Mouse (Mus musculus) CH12.LX (cell line): ENCODE results near the gene Gm7879. TPM values are rescaled to one million over a fixed set of nuclear protein-coding genes. Genes with fewer than 3 reads are reported as not detected.

ENCODE experiments used
- DNase-seq: peaks from one replicate; pipeline ENCODE4 v3.0.0-alpha.2; 2013; ENCODE audit errors: extremely low read depth
- H3K27ac ChIP-seq: 2 replicates; pipeline ENCODE4 v1.5.1; 2012; ENCODE audit warnings: low read depth, mild to moderate bottlenecking, control low read depth, moderate library complexity; ENCODE audit not compliant: insufficient read depth
- H3K27me3 ChIP-seq: replicated peaks from 2 replicates; pipeline ENCODE3; 2012; ENCODE audit warnings: inconsistent platforms
- H3K36me3 ChIP-seq, 2 experiments: replicated peaks in 1 of 2; 2 replicates each; pipeline versions ENCODE3 to v1.6.1; 2012; ENCODE audit warnings: inconsistent platforms in 1 of 2, low read length in 1 of 2, mild to moderate bottlenecking in 1 of 2, mixed read lengths in 1 of 2, moderate library complexity in 1 of 2; ENCODE audit not compliant: control insufficient read depth in 1 of 2, insufficient read depth in 1 of 2
- H3K4me1 ChIP-seq, 2 experiments: 2 replicates each; pipeline ENCODE4 v1.6.1; 2012; ENCODE audit warnings: inconsistent platforms in 1 of 2, moderate library complexity in 1 of 2; ENCODE audit not compliant: insufficient read depth in 2 of 2, control insufficient read depth in 1 of 2
- H3K4me2 ChIP-seq: 2 replicates; pipeline ENCODE4 v1.6.1; 2012; ENCODE audit warnings: low read depth, mild to moderate bottlenecking, control low read depth; ENCODE audit not compliant: poor library complexity, insufficient read depth, severe bottlenecking
- H3K4me3 ChIP-seq, 3 experiments: fragments of 150-350 bp in 1 of 3; sonication (generic) in 1 of 3; replicated peaks in 1 of 3; 2 replicates each; pipeline versions ENCODE3 to v1.5.1; 2011 to 2012; ENCODE audit warnings: low read depth in 2 of 3, low read length in 2 of 3, mild to moderate bottlenecking in 2 of 3, moderate library complexity in 2 of 3, control low read depth in 1 of 3, improper control_type of control experiment in 1 of 3, inconsistent platforms in 1 of 3, mixed read lengths in 1 of 3; ENCODE audit not compliant: poor library complexity in 1 of 3
- H3K79me2 ChIP-seq: replicated peaks from 2 replicates; pipeline ENCODE4 v1.6.1; 2012; ENCODE audit warnings: mild to moderate bottlenecking, moderate library complexity; ENCODE audit not compliant: control insufficient read depth, poor library complexity, insufficient read depth, severe bottlenecking; ENCODE audit errors: extremely low read depth
- H3K9ac ChIP-seq: 2 replicates; pipeline ENCODE4 v1.6.1; 2012; ENCODE audit warnings: low read depth, mild to moderate bottlenecking, control low read depth, moderate library complexity; ENCODE audit not compliant: insufficient read depth
- H3K9me3 ChIP-seq: replicated peaks from 2 replicates; pipeline ENCODE3; 2012; ENCODE audit warnings: low read length, inconsistent platforms, mixed read lengths
- BHLHE40 ChIP-seq: IDR thresholded peaks from 2 replicates; pipeline ENCODE4 v1.6.1; 2011; ENCODE audit warnings: mild to moderate bottlenecking, low read depth, low read length, improper control_type of control experiment
- CHD1 ChIP-seq: IDR thresholded peaks from 2 replicates; pipeline ENCODE4 v1.6.1; 2012; ENCODE audit warnings: low read depth, low read length, improper control_type of control experiment, inconsistent platforms
- CTCF ChIP-seq, 2 experiments: IDR thresholded peaks in 1 of 2; conservative IDR thresholded peaks in 1 of 2; 2 replicates each; pipeline ENCODE4 v1.5.1; 2011 to 2012; ENCODE audit warnings: low read depth in 2 of 2, low read length in 2 of 2, improper control_type of control experiment in 1 of 2, inconsistent platforms in 1 of 2, mild to moderate bottlenecking in 1 of 2, moderate library complexity in 1 of 2
- E2F4 ChIP-seq: IDR thresholded peaks from 2 replicates; pipeline ENCODE4 v1.6.1; 2011; ENCODE audit warnings: low read depth, low read length, improper control_type of control experiment; ENCODE audit not compliant: insufficient replicate concordance
- ELF1 ChIP-seq: IDR thresholded peaks from 2 replicates; pipeline ENCODE4 v1.6.1; 2014; ENCODE audit warnings: low read depth, mild to moderate bottlenecking, inconsistent platforms, low read length, improper control_type of control experiment
- EP300 ChIP-seq: IDR thresholded peaks from 2 replicates; pipeline ENCODE4 v1.6.1; 2011; ENCODE audit warnings: low read length, improper control_type of control experiment
- ETS1 ChIP-seq: conservative IDR thresholded peaks from 2 replicates; pipeline ENCODE4 v1.6.1; 2012; ENCODE audit warnings: low read depth, mild to moderate bottlenecking, inconsistent platforms, low read length, improper control_type of control experiment, moderate library complexity
- GABPA ChIP-seq: IDR thresholded peaks from 2 replicates; pipeline ENCODE4 v1.6.1; 2012; ENCODE audit warnings: low read depth, low read length, improper control_type of control experiment, inconsistent platforms; ENCODE audit not compliant: insufficient replicate concordance
- HCFC1 ChIP-seq: IDR thresholded peaks from 2 replicates; pipeline ENCODE4 v1.6.1; 2012; ENCODE audit warnings: low read depth, mild to moderate bottlenecking, inconsistent platforms, low read length, improper control_type of control experiment
- IRF4 ChIP-seq: IDR thresholded peaks from 2 replicates; pipeline ENCODE4 v1.6.1; 2014; ENCODE audit warnings: low read depth, mild to moderate bottlenecking, inconsistent platforms, low read length, improper control_type of control experiment
- JUN ChIP-seq: IDR thresholded peaks from 2 replicates; pipeline ENCODE4 v1.6.1; 2011; ENCODE audit warnings: low read depth, mild to moderate bottlenecking, low read length, improper control_type of control experiment, moderate library complexity; ENCODE audit not compliant: insufficient read depth
- JUND ChIP-seq: conservative IDR thresholded peaks from 2 replicates; pipeline ENCODE4 v1.6.1; 2011; ENCODE audit warnings: low read depth, low read length, improper control_type of control experiment
- KAT2A ChIP-seq: IDR thresholded peaks from 2 replicates; pipeline ENCODE4 v1.6.1; 2012; ENCODE audit warnings: low read length, improper control_type of control experiment, inconsistent platforms; ENCODE audit not compliant: insufficient replicate concordance
- MAFK ChIP-seq: IDR thresholded peaks from 2 replicates; pipeline ENCODE4 v1.6.1; 2011; ENCODE audit warnings: low read length, improper control_type of control experiment; ENCODE audit not compliant: insufficient replicate concordance
- MAX ChIP-seq: IDR thresholded peaks from 2 replicates; pipeline ENCODE4 v1.6.1; 2011; ENCODE audit warnings: low read length, improper control_type of control experiment
- MAZ ChIP-seq: IDR thresholded peaks from 2 replicates; pipeline ENCODE4 v1.6.1; 2012; ENCODE audit warnings: low read depth, mild to moderate bottlenecking, inconsistent platforms, low read length, improper control_type of control experiment, moderate library complexity
- MEF2A ChIP-seq: IDR thresholded peaks from 2 replicates; pipeline ENCODE4 v1.6.1; 2014; ENCODE audit warnings: low read depth, mild to moderate bottlenecking, inconsistent platforms, low read length, improper control_type of control experiment, borderline replicate concordance
- MXI1 ChIP-seq: IDR thresholded peaks from 2 replicates; pipeline ENCODE4 v1.6.1; 2011; ENCODE audit warnings: mild to moderate bottlenecking, low read depth, low read length, improper control_type of control experiment
- MYC ChIP-seq: IDR thresholded peaks from 2 replicates; pipeline ENCODE4 v1.6.1; 2011; ENCODE audit warnings: low read depth, mild to moderate bottlenecking, improper control_type of control experiment, low read length
- NELFE ChIP-seq: IDR thresholded peaks from 2 replicates; pipeline ENCODE4 v1.6.1; 2011; ENCODE audit warnings: low read depth, low read length, improper control_type of control experiment
- PAX5 ChIP-seq: IDR thresholded peaks from 2 replicates; pipeline ENCODE4 v1.6.1; 2012; ENCODE audit warnings: low read length, inconsistent platforms, mixed read lengths
- POLR2A ChIP-seq: IDR thresholded peaks from 2 replicates; pipeline ENCODE4 v1.6.1; 2011; ENCODE audit warnings: low read depth, mild to moderate bottlenecking, improper control_type of control experiment, low read length
- POLR2AphosphoS2 ChIP-seq: IDR thresholded peaks from 2 replicates; pipeline ENCODE4 v1.6.1; 2011; ENCODE audit warnings: low read depth, low read length, improper control_type of control experiment
- SIN3A ChIP-seq: IDR thresholded peaks from 2 replicates; pipeline ENCODE4 v1.6.1; 2012; ENCODE audit warnings: low read length, improper control_type of control experiment, inconsistent platforms
- SMC3 ChIP-seq: IDR thresholded peaks from 2 replicates; pipeline ENCODE4 v1.6.1; 2011; ENCODE audit warnings: low read depth, low read length, improper control_type of control experiment
- TBP ChIP-seq: conservative IDR thresholded peaks from 2 replicates; pipeline ENCODE4 v1.6.1; 2011; ENCODE audit warnings: low read depth, low read length, improper control_type of control experiment
- TCF12 ChIP-seq: IDR thresholded peaks from 2 replicates; pipeline ENCODE4 v1.6.1; 2014; ENCODE audit warnings: low read depth, mild to moderate bottlenecking, inconsistent platforms, low read length, improper control_type of control experiment
- UBTF ChIP-seq: IDR thresholded peaks from 2 replicates; pipeline ENCODE4 v1.6.1; 2012; ENCODE audit warnings: low read depth, mild to moderate bottlenecking, inconsistent platforms, low read length, improper control_type of control experiment, moderate library complexity
- USF1 ChIP-seq: IDR thresholded peaks from 2 replicates; pipeline ENCODE4 v1.6.1; 2014; ENCODE audit warnings: low read depth, mild to moderate bottlenecking, inconsistent platforms, low read length, improper control_type of control experiment
- USF2 ChIP-seq: conservative IDR thresholded peaks from 2 replicates; pipeline ENCODE4 v1.6.1; 2011; ENCODE audit warnings: low read depth, low read length, improper control_type of control experiment
- ZC3H11A ChIP-seq: IDR thresholded peaks from 2 replicates; pipeline ENCODE4 v1.6.1; 2012; ENCODE audit warnings: low read depth, mild to moderate bottlenecking, inconsistent platforms, low read length, improper control_type of control experiment
- ZKSCAN1 ChIP-seq: IDR thresholded peaks from 2 replicates; pipeline ENCODE4 v1.6.1; 2012; ENCODE audit warnings: low read depth, inconsistent platforms, low read length, improper control_type of control experiment, borderline replicate concordance
- ZMIZ1 ChIP-seq: IDR thresholded peaks from 2 replicates; pipeline ENCODE4 v1.6.1; 2012; ENCODE audit warnings: low read depth, mild to moderate bottlenecking, inconsistent platforms, low read length, improper control_type of control experiment
- ZNF384 ChIP-seq: IDR thresholded peaks from 2 replicates; pipeline ENCODE4 v1.6.1; 2012; ENCODE audit warnings: low read depth, low read length, improper control_type of control experiment, inconsistent platforms
- dilution Hi-C: fragments of 300-500 bp; cut with MboI; formaldehyde crosslinking; loops from 2 replicates; pipeline ENCODE4 v1.14.3; 2020; ENCODE audit warnings: low sequenced_read_pairs; ENCODE audit not compliant: extremely low pct_unique_long_range_greater_than_20kb, extremely low pct_ligation_motif_present
- in situ Hi-C: fragments of 300-500 bp; cut with MboI; formaldehyde crosslinking; loops from 3 replicates; pipeline ENCODE4 v1.14.3; 2019; ENCODE audit warnings: low sequenced_read_pairs, low pct_ligation_motif_present, low pct_unique_long_range_greater_than_20kb, mixed read lengths
- polyA plus RNA-seq: library from polyadenylated mRNA; unstranded; fragments of >175 nt; gene quantifications from 2 replicates; pipeline ENCODE4 v1.2.1, GENCODE M21; 2012; ENCODE audit warnings: low read depth; ENCODE audit not compliant: insufficient read length
- total RNA-seq, 2 experiments: library from RNA; depleted of rRNA; stranded (reverse); fragments of 300-350 nt in 1 of 2; fragments of >200 nt in 1 of 2; gene quantifications; 2 replicates each; pipeline ENCODE4 v1.2.3; 2012 to 2014

Gm7879 gene
- total and polyA plus RNA-seq, 3 experiments: 1.0 to 16.3 (median 1.4) TPM

GRCm38 (mm10) chr5:43947330-43947977 is 34.5 kb downstream of the Gm7879 start (continued):
- peak; percentile 55; the same call in 1 of the 2 replicates for TF ChIP-seq MYC
- no peak for TF ChIP-seq HCFC1
- no peak for TF ChIP-seq USF2
- TF ChIP-seq ELF1: peak; percentile 66
- TF ChIP-seq TBP: peak; percentile 62; the same call in 1 of the 2 replicates
- TF ChIP-seq POLR2A: peak; percentile 41
- 0 out of 2 replicates have a peak, but pooled peaks have one; percentile 17 for TF ChIP-seq MAX

DNA sequence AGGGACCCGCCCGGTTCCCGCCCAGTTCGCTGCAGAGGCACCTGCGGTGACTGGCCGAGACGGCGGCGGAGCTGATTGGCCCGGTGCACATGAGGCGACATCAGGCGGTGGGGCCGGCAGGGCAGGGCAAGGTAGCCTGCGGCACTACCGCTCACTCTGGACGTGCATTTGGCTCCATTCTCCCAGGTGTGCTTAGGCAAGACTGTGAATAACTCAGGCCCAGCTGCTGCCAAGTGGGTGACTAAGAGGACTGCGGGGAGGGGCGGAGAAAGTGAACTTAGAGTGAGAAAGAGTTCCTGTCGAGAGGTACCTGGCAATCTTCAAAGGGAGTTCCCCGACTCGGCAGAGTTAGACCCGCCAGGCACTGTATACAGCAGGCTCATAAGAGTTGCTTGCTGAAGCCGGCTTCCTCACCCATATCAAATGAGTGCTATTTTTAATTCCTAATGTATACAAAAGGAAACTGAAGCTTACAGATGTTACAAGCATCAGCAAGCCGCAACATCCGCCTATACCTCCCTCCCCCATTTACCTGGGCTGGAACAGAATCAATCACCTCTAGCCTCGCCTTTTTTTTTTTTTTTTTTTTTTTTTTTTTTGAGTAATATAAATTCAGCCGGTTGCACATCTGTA is 35.3 kb downstream of the Gm7879 start:
- H3K27ac ChIP-seq: peak overlapping the region; percentile 73
- no peaks in the 10 kb centered on the region for H3K9me3 ChIP-seq
- H3K4me2 ChIP-seq: peak overlapping the region; percentile 95
- H3K79me2 ChIP-seq: no peaks in the 10 kb centered on the region
- dilution Hi-C loops (no loop called here), in situ Hi-C loops (no loop called here)
- H3K27me3 ChIP-seq: no peaks in the 10 kb centered on the region
- H3K9ac ChIP-seq: peak overlapping the region; percentile 59
- H3K4me1 ChIP-seq: peaks cover 10 to 48% of the 10 kb centered on the region in 2 experiments
- DNase-seq: peak; percentile 95
- no peaks in the 10 kb centered on the region for H3K36me3 ChIP-seq
- H3K4me3 ChIP-seq: peak overlapping the region; percentile 37 to 47 (median 41)
- TF ChIP-seq MEF2A (no peak; the same call in 1 of the 2 replicates), KAT2A (no peak), MAX (peak; percentile 67; the same call in 1 of the 2 replicates), CHD1 (no peak), MXI1 (no peak), SMC3 (no peak), TCF12 (peak; percentile 85), ETS1 (peak; percentile 85), MYC (no peak), ZKSCAN1 (no peak; the same call in 1 of the 2 replicates), MAFK (no peak), E2F4 (no peak), ELF1 (no peak), PAX5 (no peak), MAZ (0 out of 2 replicates have a peak, but pooled peaks have one; percentile 43), CTCF (conservative IDR thresholded peaks at IDR 0.05 in 1 of 2, IDR thresholded peaks at IDR 0.05 in 1 of 2; ENCODE audit: low read depth in 2 of 2, low read length in 2 of 2) (no peak), ZC3H11A (no peak), GABPA (no peak), TBP (peak; percentile 86), IRF4 (peak; percentile 21; the same call in 1 of the 2 replicates), NELFE (no peak; the same call in 1 of the 2 replicates), EP300 (peak; percentile 61), USF1 (no peak), POLR2AphosphoS2 (no peak), USF2 (no peak), ZNF384 (peak; percentile 97), UBTF (peak; percentile 98), BHLHE40 (peak; percentile 74), JUND (0 out of 2 replicates have a peak, but pooled peaks have one; percentile 45), ZMIZ1 (no peak), JUN (0 out of 2 replicates have a peak, but pooled peaks have one; percentile 1), HCFC1 (no peak), POLR2A (peak; percentile 63; the same call in 1 of the 2 replicates), SIN3A (no peak)
